Mouse (Mus musculus): ENCODE measurements around the gene Gm1604a. TPM values are rescaled to one million over a fixed set of nuclear protein-coding genes. Genes with fewer than 3 reads are reported as not detected.

Gm1604a gene
- total RNA-seq, 2 experiments from 2014 or later: 1.1 TPM; not detected in 1

Other genes starting within 250 kb of the Gm1604a start
- gene Ezr, start 242.8 kb upstream of the Gm1604a start, total RNA-seq (2021): 10 to 100 TPM; 17.4 to 19.9 TPM
- 10 to 100 TPM; 31.2 to 32.9 TPM for gene Rsph3b, start 76.9 kb upstream of the Gm1604a start, total RNA-seq (2021)
- 10 to 100 TPM; 20.9 to 21.3 TPM for gene Tagap1, start 64.4 kb upstream of the Gm1604a start, total RNA-seq (2021)
- 10 to 100 TPM; 28.6 to 34.9 TPM for gene Rnaset2b, start 54.9 kb upstream of the Gm1604a start, total RNA-seq (2021)
- gene Gm49721, start 46.7 kb upstream of the Gm1604a start, total RNA-seq (2021): under 1 TPM in 1 of 2 experiments, not detected in 1; 0.32 TPM
- 10 to 100 TPM; 36.7 to 38.5 TPM for gene Rps6ka2, start 144.5 kb downstream of the Gm1604a start, total RNA-seq (2021)